Mouse (Mus musculus) cerebellum, adult 11-12 months (tissue): Measurements from ENCODE around the gene Foxk1.

Experiments used
- DNase-seq: peaks from one replicate; pipeline ENCODE4 v3.0.0; 2022

Gene Foxk1

DNA sequence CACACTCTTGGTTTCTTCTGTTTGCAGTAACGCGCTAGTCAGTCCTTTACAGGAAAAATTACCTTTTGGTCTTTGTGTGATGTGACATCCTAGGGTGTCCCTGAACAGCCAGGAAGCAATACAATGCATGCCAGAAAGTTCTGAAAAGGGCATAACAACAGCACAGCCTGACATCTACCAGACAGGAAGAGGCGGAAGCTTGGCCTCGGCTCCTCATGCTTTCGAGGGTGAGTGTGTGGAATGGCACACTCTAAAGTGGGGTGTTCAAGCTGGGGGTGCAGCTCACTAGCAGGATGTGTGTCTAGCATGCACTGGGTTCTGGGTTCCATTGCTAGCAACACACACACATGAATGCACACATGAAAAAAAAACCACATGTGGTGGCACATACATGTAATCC is 9.6 kb upstream of the Foxk1 start:
- DNase-seq: no peak

DNA sequence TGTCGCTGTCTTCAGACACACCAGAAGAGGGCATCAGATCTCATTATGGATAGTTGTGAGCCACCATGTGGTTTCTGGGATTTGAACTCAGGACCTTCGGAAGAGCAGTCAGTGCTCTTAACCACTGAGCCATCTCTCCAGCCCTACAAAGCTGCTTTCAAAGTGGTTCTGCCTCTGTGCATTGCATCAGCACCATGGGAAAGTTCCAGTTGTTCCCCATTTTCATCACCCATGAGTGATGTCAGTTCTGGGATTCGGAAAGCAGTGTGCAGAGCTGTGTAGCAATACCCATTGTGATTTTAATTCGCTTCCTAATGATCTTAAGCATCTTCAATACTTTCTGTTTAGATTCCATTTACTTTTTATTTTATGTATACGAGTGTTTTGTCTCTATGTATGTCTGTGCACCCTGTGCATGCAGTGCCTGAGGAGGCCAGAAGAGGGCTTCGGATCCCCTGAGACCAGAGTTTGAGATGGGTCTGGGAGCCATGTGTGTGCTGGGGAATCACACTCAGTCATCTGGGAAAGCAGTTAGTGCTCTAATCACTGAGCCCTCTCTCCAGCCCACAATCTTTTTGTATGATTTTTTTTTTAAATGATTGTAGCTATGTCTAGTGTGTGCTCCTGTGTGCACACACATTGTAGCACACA is 6.6 kb upstream of the Foxk1 start:
- DNase-seq: no peak

DNA sequence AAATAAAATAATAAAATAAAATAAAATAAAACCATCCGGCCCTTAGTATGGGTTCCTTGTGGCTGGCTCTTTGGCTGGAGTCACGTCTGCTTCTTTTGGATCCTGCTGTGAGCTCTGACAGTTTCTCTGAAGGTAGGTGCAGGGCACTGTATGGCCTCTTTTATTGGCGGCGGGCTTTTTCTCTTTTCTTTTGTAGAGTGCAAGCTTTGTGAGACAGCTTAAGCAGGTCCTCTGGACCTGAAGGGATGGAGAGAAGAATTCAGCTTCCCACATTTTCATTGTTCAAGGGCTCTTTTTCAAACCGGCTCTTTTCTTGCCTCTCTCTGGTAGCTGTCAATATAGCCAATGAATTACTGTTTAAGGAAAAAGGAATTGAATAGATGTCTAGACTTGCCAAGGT is 5.4 kb upstream of the Foxk1 start:
- DNase-seq: no peak

DNA sequence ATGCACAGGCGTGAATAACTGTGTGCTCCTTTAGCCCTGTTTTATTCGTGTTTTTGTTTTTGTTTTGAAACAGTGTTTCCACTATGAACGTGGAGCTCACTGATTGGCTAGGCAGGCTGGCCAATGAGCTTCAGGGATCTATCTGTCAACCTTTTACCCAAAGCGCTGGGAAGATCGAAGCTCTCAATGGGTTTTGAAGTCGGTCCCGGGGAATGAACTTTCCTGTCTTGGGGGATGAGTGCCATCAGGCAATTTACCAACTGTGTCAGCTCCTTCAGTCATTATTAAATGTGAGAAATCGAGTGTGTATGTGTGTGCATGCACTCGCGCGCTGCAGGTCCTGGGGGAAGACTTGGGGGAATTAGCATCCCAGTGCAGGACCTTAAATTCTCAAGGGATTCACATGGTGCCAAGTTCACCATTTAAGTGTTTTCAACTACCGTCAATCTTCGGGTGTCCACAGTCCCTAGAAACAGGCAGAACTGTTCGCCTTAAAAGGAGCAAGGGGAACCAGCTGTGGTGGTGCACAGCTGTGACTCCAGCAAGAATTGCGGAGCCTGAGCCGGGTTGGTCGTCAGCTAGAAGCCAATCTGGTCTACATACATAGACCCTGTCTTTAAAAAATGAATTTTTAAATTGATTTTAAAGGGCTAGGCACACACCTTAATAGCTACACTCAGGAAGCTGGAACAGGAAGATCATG is 965 bp upstream of the Foxk1 start:
- DNase-seq: no peak

DNA sequence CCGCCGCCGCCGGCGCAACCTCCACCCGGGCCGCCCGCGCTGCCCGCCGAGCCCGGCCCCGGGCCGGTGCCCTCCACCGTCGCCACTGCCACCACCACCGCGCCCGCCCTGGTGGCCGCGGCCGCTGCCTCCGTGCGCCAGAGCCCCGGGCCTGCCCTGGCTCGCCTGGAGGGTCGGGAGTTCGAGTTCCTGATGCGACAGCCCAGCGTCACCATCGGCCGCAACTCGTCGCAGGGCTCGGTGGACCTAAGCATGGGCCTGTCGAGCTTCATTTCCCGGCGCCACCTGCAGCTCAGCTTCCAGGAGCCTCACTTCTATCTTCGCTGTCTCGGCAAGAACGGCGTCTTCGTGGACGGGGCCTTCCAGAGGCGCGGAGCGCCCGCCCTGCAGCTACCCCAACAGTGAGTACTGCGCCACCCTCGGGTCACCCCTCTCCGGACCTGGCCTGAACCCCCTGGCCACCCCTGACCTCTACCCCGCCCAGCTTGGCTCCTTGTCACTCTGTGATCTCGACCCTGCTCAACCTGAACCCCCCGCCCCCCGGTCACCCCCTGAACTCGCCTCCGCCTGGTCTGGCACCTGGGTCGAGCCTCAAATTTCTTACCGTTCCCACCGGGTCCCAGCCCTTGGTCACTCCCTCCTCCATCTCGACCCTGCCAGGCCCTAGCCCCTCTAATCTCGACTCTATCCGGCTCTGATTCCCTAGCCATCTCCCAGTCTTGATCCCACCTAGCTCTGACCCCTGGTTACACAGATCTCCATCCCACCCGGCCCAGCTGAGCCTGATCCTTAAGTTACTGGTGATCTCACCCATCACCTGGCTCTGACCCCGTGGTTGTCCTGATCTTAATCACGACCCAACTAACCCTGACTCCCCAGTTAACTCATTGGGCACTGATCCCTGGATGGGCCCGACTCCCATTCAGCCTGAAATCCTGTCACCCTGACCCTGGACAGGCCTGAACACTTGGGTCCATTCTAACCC is 636 bp downstream of the Foxk1 start:
- DNase-seq: peak; percentile 61

DNA sequence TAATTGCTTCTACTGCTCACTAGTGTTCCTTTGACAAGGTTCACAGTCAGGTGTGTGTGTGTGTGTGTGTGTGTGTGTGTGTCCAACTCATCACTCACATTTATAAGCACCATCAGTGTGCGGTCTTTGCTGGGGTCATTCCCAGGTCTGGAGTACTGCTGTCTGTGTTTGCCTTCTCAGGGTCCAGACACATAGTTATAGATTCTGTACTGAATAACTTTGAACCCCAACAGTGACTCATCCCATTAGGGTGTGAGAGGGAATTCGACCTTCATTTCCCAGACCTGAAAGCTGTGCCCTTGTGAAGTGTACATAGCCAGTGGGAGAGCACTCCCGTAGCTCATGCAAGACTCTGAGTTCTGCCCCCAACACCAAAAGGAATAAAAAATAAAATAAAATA is 2.4 kb downstream of the Foxk1 start:
- DNase-seq: no peak

DNA sequence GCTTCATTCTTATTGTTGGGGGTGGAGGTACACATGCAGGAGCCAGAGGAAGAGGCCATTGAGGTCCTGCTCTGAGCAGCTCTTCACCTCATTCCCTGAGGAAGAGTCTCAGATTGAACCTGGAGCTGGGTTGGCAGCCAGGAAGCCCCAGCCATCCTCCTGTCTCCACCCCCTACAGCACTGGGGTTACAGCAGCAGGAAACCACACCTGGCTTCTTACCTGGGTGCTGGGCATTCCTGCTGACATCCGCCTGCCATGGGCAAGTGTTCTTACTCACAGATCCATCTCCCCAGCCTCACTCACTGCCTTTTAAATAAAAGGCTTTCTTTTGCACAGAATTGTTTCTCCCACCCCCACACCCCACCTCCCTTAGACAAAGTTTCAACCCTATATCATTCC is 3.0 kb downstream of the Foxk1 start:
- no peak for DNase-seq

DNA sequence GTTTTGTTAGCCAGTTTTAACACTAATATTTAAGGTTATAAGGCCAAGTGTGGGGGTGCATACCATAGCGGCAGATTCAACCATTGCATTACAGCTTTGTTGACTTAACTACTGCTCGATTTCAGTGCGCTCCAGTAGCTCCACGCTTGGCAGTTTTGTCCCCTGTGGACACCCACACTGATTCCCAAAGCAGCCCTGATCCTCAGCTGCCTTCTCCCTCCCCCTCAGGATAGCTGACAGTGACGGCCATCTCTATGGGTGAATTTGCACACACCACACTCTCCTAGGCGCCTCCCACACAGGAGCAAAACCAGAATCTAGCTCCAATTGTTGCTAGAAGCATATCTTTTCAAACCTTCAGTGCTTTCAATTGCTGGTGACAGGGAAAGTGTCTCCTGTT is 4.1 kb downstream of the Foxk1 start:
- DNase-seq: no peak

DNA sequence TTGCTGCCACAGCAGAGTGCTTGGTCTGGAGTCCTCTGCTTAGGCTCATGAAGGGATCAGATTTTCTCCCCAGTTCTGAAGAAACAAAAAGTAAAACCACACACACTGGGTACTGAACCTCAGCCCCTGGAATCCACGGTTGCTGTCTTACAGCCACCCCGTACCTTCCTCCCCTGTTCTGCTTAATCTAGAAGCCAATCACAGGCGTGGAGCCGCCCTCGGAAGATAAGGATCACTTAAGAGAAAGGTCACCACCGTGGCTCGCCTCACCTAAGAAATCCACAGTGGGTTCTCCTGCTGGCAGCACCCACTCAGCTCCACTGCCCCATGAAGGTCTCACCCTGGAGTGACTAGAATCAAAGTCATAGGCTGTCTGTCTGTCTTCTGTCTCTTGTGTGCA is 5.1 kb downstream of the Foxk1 start:
- no peak for DNase-seq

DNA sequence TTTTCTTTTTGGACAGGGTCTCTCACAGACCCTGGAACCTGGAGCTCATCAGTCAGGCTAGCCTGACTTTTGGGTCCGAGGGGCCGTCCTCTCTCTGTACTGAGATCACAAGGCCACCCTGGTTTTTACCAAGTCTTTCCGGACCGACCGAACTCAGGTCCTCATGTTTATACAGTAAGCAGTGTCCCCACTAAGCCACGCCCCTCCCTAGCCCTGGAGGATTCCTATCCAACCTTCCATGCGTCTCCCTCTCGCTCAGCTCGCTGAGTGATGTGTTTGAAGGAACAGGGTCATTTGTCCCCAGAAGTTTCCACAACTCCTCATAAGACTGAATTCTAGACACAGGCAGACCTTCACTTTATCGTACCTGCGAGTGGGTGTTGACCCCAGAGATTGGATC is 5.6 kb downstream of the Foxk1 start:
- DNase-seq: no peak

DNA sequence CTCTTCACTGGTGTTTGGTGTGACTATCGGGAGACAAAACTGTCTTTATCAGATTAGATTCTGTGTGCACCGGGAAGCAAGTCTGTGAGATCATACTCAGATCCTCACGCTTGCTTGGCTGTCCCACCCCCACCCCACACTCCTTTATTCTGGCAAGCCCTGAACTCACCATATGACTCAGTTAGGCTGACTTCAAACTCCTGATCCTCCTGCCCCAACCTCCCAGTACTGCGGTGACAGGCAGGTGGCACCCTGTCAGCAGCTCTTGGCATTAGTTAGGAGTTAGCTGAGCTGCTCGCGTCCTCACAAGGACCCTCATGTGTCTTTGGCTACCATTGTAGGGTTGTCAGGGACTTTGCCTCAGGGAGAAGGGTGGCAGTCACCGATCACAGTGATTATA is 6.1 kb downstream of the Foxk1 start:
- DNase-seq: no peak

DNA sequence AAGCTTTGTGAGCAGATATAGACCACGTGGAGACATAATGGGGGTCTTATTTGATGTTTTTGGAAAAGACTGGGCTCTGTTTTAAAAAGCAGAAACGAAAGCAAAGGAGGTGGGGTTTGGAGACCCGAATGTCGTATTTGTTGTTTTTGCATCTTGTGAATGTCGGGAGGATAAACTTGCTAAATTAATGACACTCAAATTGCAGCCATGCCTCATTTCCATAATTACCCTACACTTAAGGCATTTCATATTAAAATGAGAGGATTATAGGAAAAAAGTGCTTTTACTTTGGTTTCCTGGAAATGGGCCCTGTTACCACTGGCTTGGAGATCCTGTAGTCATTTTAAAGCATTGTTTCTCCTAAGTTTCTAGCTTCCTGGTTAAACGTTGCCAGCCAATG is 7.9 kb downstream of the Foxk1 start:
- no peak for DNase-seq

DNA sequence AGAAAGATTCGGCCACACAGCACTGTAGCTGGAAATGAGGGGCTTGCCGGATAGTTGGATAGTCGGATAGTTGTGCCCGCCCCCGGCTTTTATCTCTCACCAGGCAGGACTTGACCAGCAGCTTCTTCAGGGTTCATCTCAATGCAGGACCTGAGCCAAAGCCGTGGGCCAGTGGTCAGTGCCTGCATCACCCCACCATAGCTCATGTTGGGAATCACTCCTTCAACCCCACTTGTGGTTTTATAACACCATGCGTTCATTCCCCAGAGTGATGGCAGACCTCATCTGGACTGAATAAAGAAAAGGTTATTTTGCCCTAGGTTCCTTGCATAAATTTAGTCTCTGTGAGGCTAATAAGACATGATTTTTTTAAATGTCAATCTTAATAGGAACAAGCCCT is 9.1 kb downstream of the Foxk1 start:
- DNase-seq: no peak

DNA sequence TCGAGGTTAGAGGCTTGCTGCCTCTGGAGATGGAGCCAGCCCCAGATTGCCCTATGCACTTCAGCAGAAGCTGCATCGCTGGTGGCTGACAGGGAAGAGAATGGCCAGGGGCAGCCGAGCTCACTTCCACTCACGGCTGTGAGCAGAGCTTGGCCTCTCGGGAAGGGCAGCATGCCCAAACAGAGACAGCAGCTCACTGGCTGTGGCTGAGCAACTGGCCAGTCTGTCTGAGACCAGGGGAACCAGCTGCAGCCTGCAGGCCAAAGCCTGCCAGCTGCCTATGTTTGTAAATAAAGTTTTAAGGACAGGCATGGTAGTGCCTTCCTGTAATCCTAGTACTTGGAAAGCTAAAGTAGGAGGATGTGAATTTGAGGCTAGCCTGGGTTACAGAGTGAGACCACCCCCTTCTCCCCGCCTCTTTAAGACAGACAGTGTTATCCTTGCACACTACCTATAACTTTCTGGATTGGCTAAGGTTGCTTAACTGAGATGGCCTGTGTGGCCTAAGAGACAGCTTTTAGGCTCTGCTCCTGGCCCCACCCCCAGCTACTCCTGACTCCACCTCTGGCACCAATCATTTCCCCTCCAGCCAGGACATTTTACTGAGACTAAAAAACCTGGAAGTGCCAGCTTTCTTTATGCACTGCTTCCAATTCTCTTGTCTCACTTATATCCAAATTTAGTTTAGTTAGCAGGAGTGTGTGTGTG is 11.5 kb downstream of the Foxk1 start:
- DNase-seq: no peak

DNA sequence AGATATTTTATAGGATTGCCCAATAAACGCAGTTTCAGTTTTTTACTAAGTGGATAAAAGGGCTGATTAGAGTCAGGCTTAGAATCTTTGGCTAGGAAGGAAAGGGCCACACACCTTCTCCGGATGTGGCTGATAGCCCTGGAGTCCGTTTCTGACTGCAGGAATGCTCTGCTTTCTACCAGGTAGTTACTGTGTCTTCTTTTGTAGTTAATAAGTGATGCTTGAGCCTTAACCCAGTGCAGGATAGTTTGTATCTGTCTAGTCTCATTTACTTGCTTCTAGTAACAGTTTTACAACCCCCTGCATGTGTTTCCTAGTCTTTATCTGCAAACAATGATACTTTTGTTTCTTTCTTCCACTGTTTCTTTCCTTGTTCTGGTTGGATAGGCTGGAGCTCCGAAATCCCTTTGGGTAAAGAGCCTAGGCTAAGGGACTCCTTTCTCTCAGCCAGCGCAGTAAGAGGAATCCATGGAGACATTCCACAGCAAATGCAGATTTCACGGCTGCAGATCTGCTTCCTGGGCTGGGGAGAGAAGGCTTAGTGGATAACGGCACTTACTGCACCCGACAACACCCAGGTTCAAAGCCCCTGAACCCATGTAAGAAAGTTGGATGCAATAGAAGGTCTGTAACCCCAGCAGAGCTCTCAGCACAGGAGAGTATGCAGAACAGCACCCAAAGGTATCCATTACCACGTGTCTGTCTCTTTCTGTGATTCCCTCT is 12.6 kb downstream of the Foxk1 start:
- DNase-seq: no peak

DNA sequence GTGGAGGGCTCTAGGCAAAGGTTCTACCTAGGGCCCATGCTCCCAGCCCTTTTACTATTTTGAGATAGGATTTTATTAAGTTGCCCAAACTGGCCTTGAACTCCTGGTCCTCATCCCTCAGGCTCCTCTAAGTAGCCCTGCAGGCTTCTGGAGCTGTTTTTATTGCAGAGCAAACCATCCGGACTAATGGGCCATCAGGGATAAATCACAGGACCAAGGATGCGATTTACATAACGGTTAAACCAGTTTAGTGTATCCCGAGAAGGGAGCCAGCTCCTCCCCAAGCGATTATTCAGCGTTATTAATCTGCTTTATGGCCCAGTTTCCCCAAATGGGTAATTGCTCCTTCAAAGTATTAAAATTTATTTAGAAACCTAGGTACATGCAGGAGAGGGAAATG is 14.1 kb downstream of the Foxk1 start:
- no peak for DNase-seq

DNA sequence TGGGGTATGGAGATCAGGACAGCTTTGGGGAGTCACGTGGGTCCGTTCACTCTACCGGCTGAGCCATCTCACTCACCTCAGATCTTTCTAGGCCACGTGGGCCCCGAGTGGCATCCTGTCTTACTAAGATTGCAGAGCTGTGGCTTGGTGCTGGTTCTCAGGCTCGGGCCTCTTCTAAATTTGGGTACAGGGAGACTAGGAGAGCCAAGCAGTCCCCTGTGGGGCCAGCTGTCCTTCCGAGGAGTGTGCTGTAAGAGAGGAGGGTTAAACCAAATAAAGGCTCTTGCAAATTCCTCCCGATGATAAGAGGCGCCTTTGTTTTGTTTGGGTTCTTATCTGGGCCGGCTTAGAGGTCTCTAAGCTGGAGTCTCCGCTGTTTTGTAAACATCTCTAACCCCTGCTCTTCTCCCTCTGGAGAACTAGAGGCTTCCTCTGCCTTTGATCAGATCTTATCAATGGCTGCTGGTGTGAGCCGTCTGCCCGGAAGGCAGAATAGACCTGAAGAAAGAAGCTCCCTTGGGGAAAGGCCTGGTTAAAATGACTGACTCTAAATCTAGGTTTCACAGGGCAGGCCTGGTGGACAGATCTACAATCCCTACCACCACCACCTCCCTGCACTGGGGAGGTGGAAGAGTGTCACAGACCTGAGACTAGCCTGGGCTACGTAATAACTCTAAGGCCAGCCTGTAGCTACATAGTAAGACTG is 14.9 kb downstream of the Foxk1 start:
- no peak for DNase-seq

DNA sequence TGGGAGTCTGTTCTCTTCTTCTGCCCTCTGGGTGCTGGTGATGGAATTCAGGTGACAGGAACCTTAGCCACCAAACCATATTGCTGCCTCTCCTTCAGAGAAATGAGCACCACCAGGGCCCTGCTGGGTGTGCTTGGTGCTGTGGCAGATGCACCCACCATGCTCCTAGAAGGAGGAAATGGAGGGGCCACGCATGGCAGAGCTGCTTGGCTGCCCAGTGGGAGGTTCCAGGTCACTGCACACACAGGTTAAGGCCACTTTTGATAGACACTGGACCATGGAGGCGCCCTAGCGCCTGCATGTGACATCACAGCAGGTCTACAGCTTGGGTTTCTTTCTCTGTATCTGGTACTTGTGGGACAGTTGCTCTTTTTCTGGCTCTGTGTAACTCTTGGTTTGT is 15.8 kb downstream of the Foxk1 start:
- no peak for DNase-seq

DNA sequence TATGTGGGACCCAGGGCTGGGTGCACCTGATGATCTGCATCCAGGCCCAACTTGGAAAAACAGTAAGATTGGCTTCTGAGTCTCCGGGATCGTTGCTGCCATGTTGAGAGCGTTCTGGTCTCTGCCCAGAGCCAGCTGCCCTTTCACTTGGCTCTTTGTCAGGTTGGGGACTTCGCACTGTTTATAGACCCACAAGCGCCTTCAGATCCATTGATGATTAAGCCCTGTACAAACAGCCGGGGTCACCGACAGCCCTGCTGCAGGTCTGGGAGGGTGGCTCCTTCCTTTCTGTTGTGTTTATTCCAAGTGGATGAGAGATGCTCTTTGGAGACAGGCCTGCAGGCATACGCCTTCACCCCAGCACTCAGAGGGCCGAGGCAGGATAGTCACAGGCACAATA is 16.6 kb downstream of the Foxk1 start:
- no peak for DNase-seq

DNA sequence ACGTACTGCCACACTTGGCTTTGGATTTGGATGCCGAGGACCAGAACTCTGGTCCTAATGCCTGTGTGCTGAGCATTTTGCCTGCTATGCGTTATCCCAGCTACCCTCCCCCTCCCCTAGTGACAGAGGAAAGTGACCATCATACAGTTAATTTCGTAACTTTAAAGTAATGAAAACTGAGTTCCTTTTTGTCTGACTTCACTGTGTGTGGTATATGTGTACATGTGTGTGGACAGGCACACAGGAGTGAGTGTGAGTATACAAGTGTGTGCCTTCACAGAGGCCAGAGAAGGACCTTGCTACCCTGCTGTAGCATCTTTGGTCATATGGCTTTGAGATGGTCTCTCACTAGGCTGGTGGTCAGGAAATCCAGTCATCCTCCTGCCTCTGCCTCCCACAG is 17.1 kb downstream of the Foxk1 start:
- DNase-seq: no peak

DNA sequence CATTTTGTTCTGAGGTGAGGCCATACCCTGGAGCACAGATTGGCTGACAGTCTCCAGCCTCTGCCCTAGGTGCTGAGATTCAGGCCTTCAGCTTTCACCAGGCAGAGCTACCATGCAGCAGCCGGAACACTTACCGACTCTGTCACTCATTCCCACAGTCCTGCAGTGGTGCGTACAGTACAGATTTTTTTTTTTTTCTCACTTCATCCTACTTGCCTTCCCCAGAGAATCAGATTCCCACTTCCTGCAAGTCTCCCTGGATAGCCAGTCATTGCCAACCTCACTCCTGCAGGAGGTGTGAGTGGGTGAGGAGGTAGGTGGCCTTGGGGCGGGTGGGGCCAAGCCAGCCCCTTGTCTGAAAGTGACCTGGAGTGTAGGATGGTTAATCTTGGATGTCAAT is 19.0 kb downstream of the Foxk1 start:
- DNase-seq: no peak

DNA sequence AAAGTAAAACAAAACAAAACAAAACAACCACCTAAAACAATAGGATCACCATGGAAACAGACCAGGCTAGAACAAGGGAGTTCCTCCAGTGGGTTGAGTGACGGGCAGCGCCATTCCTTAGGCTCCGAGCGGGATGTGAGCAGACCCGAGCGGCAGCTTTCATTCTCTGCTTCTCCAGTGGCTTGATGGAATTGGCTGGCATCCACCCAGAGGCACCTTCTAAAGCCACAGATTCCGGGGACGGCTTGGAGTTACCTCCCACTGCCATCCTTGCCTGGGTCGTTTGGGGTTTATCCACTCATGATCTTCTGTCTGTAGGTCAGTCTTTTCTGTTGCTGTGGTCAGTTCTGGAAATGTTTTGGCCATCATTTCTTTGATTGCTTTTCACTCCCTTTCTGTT is 19.6 kb downstream of the Foxk1 start:
- DNase-seq: no peak
